ENCODE assay signal across 26 mouse cellular contexts in genomic region chr12:70696256-70696655, GRCm38 (mm10).
A peak's percentile ranks its signal among the peaks of the same experiment; 100 is the strongest.
DNase-seq lines count a peak whose midpoint lies in the region; ATAC-seq and TF ChIP-seq lines count a peak whose summit lies in the region.
"Had no signal": no experiment of that assay in that cellular context is flagged by ENCODE, and none has a peak within 500 bp of the region (broad histone marks: within the 10 kb centered on the region; RNA-seq: fewer than 3 reads in every experiment).

No protein-coding gene starts in this region.

- no peaks in the 10 kb centered on the region for H3K36me3 ChIP-seq in C2C12 (ENCODE audit: control insufficient read depth, insufficient read depth)
- H3K36me3 ChIP-seq in liver, embryonic 12.5 days: no peaks in the 10 kb centered on the region
- H3K36me3 ChIP-seq: embryonic facial prominence, embryonic 10.5 days; embryonic facial prominence, embryonic 15.5 days; forebrain, embryonic 12.5 days; G1E; heart, embryonic 10.5 days; heart, embryonic 15.5 days; kidney, embryonic 15.5 days; midbrain, embryonic 12.5 days; neural tube, embryonic 13.5 days; stomach, embryonic 15.5 days had no signal

- H3K4me2 ChIP-seq in liver, embryonic 12.5 days: no peak overlapping the region
- H3K4me2 ChIP-seq: embryonic facial prominence, embryonic 15.5 days; forebrain, embryonic 12.5 days; heart, embryonic 15.5 days; kidney, embryonic 15.5 days; midbrain, embryonic 12.5 days; neural tube, embryonic 13.5 days; stomach, embryonic 15.5 days had no signal

- no peaks in the 10 kb centered on the region for H3K79me3 ChIP-seq in C2C12 (ENCODE audit: low read depth)

- intact Hi-C loops in left cerebral cortex, postnatal 25 days (cut with DNase I): loop anchor here (2.0 to 5.0 kb wide), 5 partner anchors 81 to 216 kb away; no protein-coding TSS in a partner anchor
- intact Hi-C loops in left cerebral cortex, postnatal 4 days (cut with DNase I): no loop called here

- no peak overlapping the region for H3K4me3 ChIP-seq in C2C12 (ENCODE audit: insufficient read depth, poor library complexity, severe bottlenecking)
- H3K4me3 ChIP-seq in olfactory bulb, adult 2 months (ENCODE audit: insufficient read depth, low read depth, low read length): no peak overlapping the region
- no peak overlapping the region for H3K4me3 ChIP-seq in liver, embryonic 12.5 days
- H3K4me3 ChIP-seq: embryonic facial prominence, embryonic 10.5 days; embryonic facial prominence, embryonic 15.5 days; forebrain, embryonic 12.5 days; heart, embryonic 10.5 days; heart, embryonic 15.5 days; kidney, embryonic 15.5 days; midbrain, embryonic 12.5 days; neural tube, embryonic 13.5 days; stomach, embryonic 15.5 days had no signal

- DNase-seq in left cerebral cortex, postnatal 25 days (ENCODE audit: low spot score in 2 of 2): peak; percentile 37 to 88
- DNase-seq in left cerebral cortex, postnatal 4 days: no peak
- peak; percentile 48 for DNase-seq in 3T3-L1 (ENCODE audit: low read depth, low spot score)
- DNase-seq: adrenal gland, adult 8-10 months; cerebellum, adult 8-10 months; cerebellum, postnatal 25 days; forebrain, postnatal 0 days; kidney, adult 18-20 months; kidney, postnatal 25 days; lung, adult 2 months; lung, postnatal 14 days had no signal

- peaks cover 1% of the 10 kb centered on the region for H3K79me2 ChIP-seq in C2C12 (ENCODE audit: control insufficient read depth, insufficient read depth)

- no peak for ATAC-seq in liver, embryonic 12.5 days
- ATAC-seq: forebrain, postnatal 0 days; hindbrain, embryonic 16.5 days had no signal

- no peak overlapping the region for H3K9ac ChIP-seq in liver, embryonic 12.5 days
- H3K9ac ChIP-seq: embryonic facial prominence, embryonic 15.5 days; forebrain, embryonic 12.5 days; forebrain, postnatal 0 days; heart, embryonic 15.5 days; kidney, embryonic 15.5 days; liver, embryonic 14.5 days; midbrain, embryonic 12.5 days; neural tube, embryonic 13.5 days; stomach, embryonic 15.5 days had no signal

- H3K4me1 ChIP-seq in olfactory bulb, adult 2 months (ENCODE audit: control insufficient read depth, insufficient read depth, low read length): peaks cover 4% of the 10 kb centered on the region; the same call in 1 of the 2 replicates
- H3K4me1 ChIP-seq in liver, embryonic 12.5 days: no peaks in the 10 kb centered on the region
- H3K4me1 ChIP-seq: embryonic facial prominence, embryonic 15.5 days; forebrain, embryonic 12.5 days; heart, embryonic 10.5 days; heart, embryonic 15.5 days; kidney, embryonic 15.5 days; midbrain, embryonic 12.5 days; stomach, embryonic 15.5 days had no signal

- no peak for TF ChIP-seq CTCF in C2C12 (IDR thresholded peaks at IDR 0.05; ENCODE audit: control insufficient read depth, insufficient read depth, insufficient read length)
- no peak for TF ChIP-seq CTCF in olfactory bulb, adult 2 months (IDR thresholded peaks at IDR 0.05; ENCODE audit: insufficient read depth, low read depth, low read length)

- WGBS in olfactory bulb, adult 2 months: 30% methylated on average over 6 of the region's 6 CpGs
- WGBS in liver, embryonic 12.5 days (ENCODE audit: insufficient replicate concordance): 75% methylated on average over 6 of the region's 6 CpGs

- H3K27me3 ChIP-seq in C2C12 (ENCODE audit: control insufficient read depth, insufficient read depth, insufficient read length): no peaks in the 10 kb centered on the region
- no peaks in the 10 kb centered on the region for H3K27me3 ChIP-seq in liver, embryonic 12.5 days (replicated peaks)
- H3K27me3 ChIP-seq: embryonic facial prominence, embryonic 15.5 days; forebrain, embryonic 12.5 days; heart, embryonic 15.5 days; kidney, embryonic 15.5 days; midbrain, embryonic 12.5 days; neural tube, embryonic 13.5 days; stomach, embryonic 15.5 days had no signal

- TF ChIP-seq POLR2A in olfactory bulb, adult 2 months (IDR thresholded peaks at IDR 0.05; ENCODE audit: insufficient read depth, low read depth, low read length): no peak

- H3K9me3 ChIP-seq in liver, embryonic 12.5 days (replicated peaks): no peaks in the 10 kb centered on the region
- H3K9me3 ChIP-seq: embryonic facial prominence, embryonic 10.5 days; embryonic facial prominence, embryonic 15.5 days; forebrain, embryonic 12.5 days; G1E; heart, embryonic 10.5 days; heart, embryonic 15.5 days; kidney, embryonic 15.5 days; neural tube, embryonic 13.5 days; stomach, embryonic 15.5 days had no signal

- 0 out of 2 replicates have a peak overlapping the region, but pooled peaks have one; percentile 31 for H3K27ac ChIP-seq in olfactory bulb, adult 2 months (ENCODE audit: insufficient read depth, low read depth, low read length)
- no peak overlapping the region for H3K27ac ChIP-seq in liver, embryonic 12.5 days
- H3K27ac ChIP-seq: embryonic facial prominence, embryonic 10.5 days; embryonic facial prominence, embryonic 15.5 days; forebrain, embryonic 12.5 days; heart, embryonic 10.5 days; heart, embryonic 15.5 days; kidney, embryonic 15.5 days; liver, embryonic 14.5 days; midbrain, embryonic 12.5 days; neural tube, embryonic 13.5 days; stomach, embryonic 15.5 days had no signal

- no peak overlapping the region for H3ac ChIP-seq in C2C12 (ENCODE audit: control insufficient read depth, insufficient read length, low read depth)

TF ChIP-seq in C2C12, 6 proteins besides CTCF, POLR2A, EP300 and RAD21:
- TF ChIP-seq MAX (IDR thresholded peaks at IDR 0.05) (peak; percentile 31), FOSL1 (IDR thresholded peaks at IDR 0.05; ENCODE audit: insufficient read depth, low read length, poor library complexity, severe bottlenecking) (no peak)
TF ChIP-seq in C2C12: peak in this region for 1.
